Mouse (Mus musculus): Measurements from ENCODE around the gene Adora2b. TPM values are rescaled to one million over a fixed set of nuclear protein-coding genes. Genes with fewer than 3 reads are reported as not detected.

Adora2b gene
- total RNA-seq, 2 experiments from 2014 or later = 1.0 to 1.1 TPM

Other genes starting within 250 kb of the Adora2b start
- gene Zswim7, start 32.4 kb downstream of the Adora2b start, total RNA-seq (2021) = 10 to 100 TPM; 26.0 to 28.7 TPM
- gene Ttc19, start 32.5 kb downstream of the Adora2b start, total RNA-seq (2021) = 10 to 100 TPM; 25.8 to 30.4 TPM
- gene Pigl, start 209.5 kb downstream of the Adora2b start, total RNA-seq (2021) = 10 to 100 TPM in 1 of 2 experiments, 1 to 10 TPM in 1; 8.5 to 10.2 TPM
- gene Ncor1, start 209.6 kb downstream of the Adora2b start, total RNA-seq (2021) = 100 to 1,000 TPM; 200 to 226 TPM